In genomic region chr9:16501186-16501711, GRCm38 (mm10) we compare ENCODE assay signal across 8 mouse cellular contexts. TPM values are rescaled to one million over a fixed set of nuclear protein-coding genes. Genes with fewer than 3 reads are reported as not detected.
DNase-seq lines count a peak whose midpoint lies in the region; ATAC-seq and TF ChIP-seq lines count a peak whose summit lies in the region.

TSS of gene Fat3 (minus strand) at chr9:16501285.

- H3K4me1 ChIP-seq in kidney, adult 2 months (ENCODE audit: control insufficient read depth, insufficient read depth, low read length) = no peaks in the 10 kb centered on the region
- H3K4me1 ChIP-seq in intestine, postnatal 0 days (replicated peaks; ENCODE audit: control insufficient read depth, insufficient read depth, low read length) = no peaks in the 10 kb centered on the region
- H3K4me1 ChIP-seq in liver, embryonic 13.5 days (replicated peaks) = no peaks in the 10 kb centered on the region

- peak within 1 kb of the TSS; percentile 70 for H3K4me2 ChIP-seq in intestine, postnatal 0 days (replicated peaks; ENCODE audit: low read depth)
- H3K4me2 ChIP-seq in liver, embryonic 13.5 days = peak within 1 kb of the TSS; percentile 59

- no peak within 1 kb of the TSS for H3K9ac ChIP-seq in intestine, postnatal 0 days (ENCODE audit: low read depth, low read length)
- no peak within 1 kb of the TSS for H3K9ac ChIP-seq in liver, embryonic 13.5 days

- H3K4me3 ChIP-seq in kidney, adult 2 months (ENCODE audit: insufficient read depth, low read depth, low read length) = peak within 1 kb of the TSS; percentile 28; the same call in 1 of the 2 replicates
- H3K4me3 ChIP-seq in intestine, postnatal 0 days (ENCODE audit: low read depth, low read length) = peak within 1 kb of the TSS; percentile 38
- H3K4me3 ChIP-seq in liver, embryonic 13.5 days (replicated peaks) = peak within 1 kb of the TSS; percentile 42

- peak; percentile 21 for ATAC-seq in frontal cortex, adult (ENCODE audit: low TSS enrichment)
- 0 out of 2 replicates have a peak, but pooled peaks have one; percentile 13 for ATAC-seq in intestine, postnatal 0 days
- ATAC-seq in liver, embryonic 13.5 days (ENCODE audit: low read depth) = no peak

- H3K27me3 ChIP-seq in kidney, adult 2 months (replicated peaks; ENCODE audit: control insufficient read depth, insufficient read depth, low read length) = no peaks in the 10 kb centered on the region; the same call in 1 of the 2 replicates
- H3K27me3 ChIP-seq in intestine, postnatal 0 days (replicated peaks; ENCODE audit: control insufficient read depth, insufficient read depth, low read length) = peaks cover 37% of the 10 kb centered on the region
- peaks cover 63% of the 10 kb centered on the region for H3K27me3 ChIP-seq in liver, embryonic 13.5 days

- H3K27ac ChIP-seq in kidney, adult 2 months (ENCODE audit: insufficient read depth, low read depth, low read length) = no peak within 1 kb of the TSS
- no peak within 1 kb of the TSS for H3K27ac ChIP-seq in intestine, postnatal 0 days (ENCODE audit: low read depth, low read length)
- H3K27ac ChIP-seq in liver, embryonic 13.5 days = no peak within 1 kb of the TSS

- no peak for TF ChIP-seq POLR2A in kidney, adult 2 months (IDR thresholded peaks at IDR 0.05; ENCODE audit: low read depth, low read length)

- no peak for TF ChIP-seq CTCF in kidney, adult 2 months (conservative IDR thresholded peaks at IDR 0.05; ENCODE audit: insufficient read depth, insufficient read length, low read depth, low read length)
- no peak for TF ChIP-seq CTCF in intestine, postnatal 0 days (IDR thresholded peaks at IDR 0.05; ENCODE audit: low read depth)

- H3K36me3 ChIP-seq in kidney, adult 2 months (ENCODE audit: control insufficient read depth, insufficient read depth, low read length) = no peaks in the 10 kb centered on the region
- no peaks in the 10 kb centered on the region for H3K36me3 ChIP-seq in intestine, postnatal 0 days (ENCODE audit: control insufficient read depth, insufficient read depth)
- no peaks in the 10 kb centered on the region for H3K36me3 ChIP-seq in liver, embryonic 13.5 days

- DNase-seq in kidney, adult 2 months = no peak
- DNase-seq in kidney, postnatal 36 days = no peak
- DNase-seq in brain, adult 2 months (ENCODE audit: low read depth, low spot score) = peak; percentile 66
- no peak for DNase-seq in liver, embryonic 13.5 days
- peak; percentile 47 to 68 for DNase-seq in right cerebral cortex, adult 2 months (ENCODE audit: low spot score in 2 of 2)
- no peak for DNase-seq in spleen, adult 18-20 months

- WGBS in kidney, adult 2 months = under 1% methylated on average over 21 of the region's 21 CpGs
- WGBS in intestine, postnatal 0 days = under 1% methylated on average over 21 of the region's 21 CpGs
- 1% methylated on average over 21 of the region's 21 CpGs for WGBS in liver, embryonic 13.5 days (ENCODE audit: insufficient replicate concordance)

- H3K9me3 ChIP-seq in intestine, postnatal 0 days (ENCODE audit: control insufficient read depth) = no peaks in the 10 kb centered on the region
- H3K9me3 ChIP-seq in liver, embryonic 13.5 days (replicated peaks) = no peaks in the 10 kb centered on the region

RNA-seq across cellular contexts. Expression of gene Fat3, which starts in this region (rescaled TPM):
- polyA plus RNA-seq in kidney, adult 2 months (2012; rRNA removed) = 0.14 and 0.18 TPM in 2 replicates
- polyA plus RNA-seq in intestine, postnatal 0 days (2015; fragmentation: Nextera tagmentation; extraction: Ambion mirVana) = 0.20 and 0.21 TPM in 2 replicates
- polyA plus RNA-seq in liver, embryonic 13.5 days (2015; fragmentation: Nextera tagmentation; extraction: Ambion mirVana) = 0.07 and 0.12 TPM in 2 replicates

Comparison
In these comparisons a context has a peak if more than half of its experiments do, and no peak if none do; other contexts are left out.
1. Peak in ATAC-seq, H3K4me3 ChIP-seq and H3K4me2 ChIP-seq in intestine, postnatal 0 days; RNA of the gene not detected or under 1 TPM.
2. DNase-seq: peak in brain, adult 2 months (single experiment) and right cerebral cortex, adult 2 months (2 of 2); none in kidney, adult 2 months (single experiment), kidney, postnatal 36 days (0 of 2), liver, embryonic 13.5 days (single experiment) and spleen, adult 18-20 months (0 of 2).
3. Peak in every context shown above with its lines, with median percentiles within 50 percentile points of each other: H3K4me3 ChIP-seq.